Mouse (Mus musculus): ENCODE data around the gene Hivep2.

The Hivep2 gene

GRCm38 (mm10) chr10:14144840-14145239 lies 179.0 kb downstream of the Hivep2 start:
- DNase-seq (ENCODE audit: inconsistent ontology term), result no peak

DNA sequence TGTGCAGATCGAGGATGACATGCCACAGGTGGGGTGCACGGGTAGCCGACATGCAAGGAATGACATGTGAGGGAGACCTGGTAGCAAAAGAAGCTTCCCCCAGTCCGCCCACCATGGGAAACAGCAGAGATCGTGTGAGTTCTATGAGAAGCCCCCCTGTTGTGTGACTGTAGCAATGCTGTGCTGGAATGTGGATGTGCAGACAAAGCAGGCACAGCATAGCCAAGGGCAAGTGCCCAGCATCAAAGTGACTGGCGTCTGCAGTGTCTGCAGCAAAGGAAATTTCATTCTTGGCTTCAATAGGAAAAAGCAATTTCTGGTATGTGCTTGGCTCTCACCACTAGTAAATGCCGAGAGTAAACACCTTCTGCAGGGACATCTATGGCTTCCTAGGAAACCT lies 199.0 kb downstream of the Hivep2 start:
- peak; percentile 79 for DNase-seq (ENCODE audit: inconsistent ontology term)

DNA sequence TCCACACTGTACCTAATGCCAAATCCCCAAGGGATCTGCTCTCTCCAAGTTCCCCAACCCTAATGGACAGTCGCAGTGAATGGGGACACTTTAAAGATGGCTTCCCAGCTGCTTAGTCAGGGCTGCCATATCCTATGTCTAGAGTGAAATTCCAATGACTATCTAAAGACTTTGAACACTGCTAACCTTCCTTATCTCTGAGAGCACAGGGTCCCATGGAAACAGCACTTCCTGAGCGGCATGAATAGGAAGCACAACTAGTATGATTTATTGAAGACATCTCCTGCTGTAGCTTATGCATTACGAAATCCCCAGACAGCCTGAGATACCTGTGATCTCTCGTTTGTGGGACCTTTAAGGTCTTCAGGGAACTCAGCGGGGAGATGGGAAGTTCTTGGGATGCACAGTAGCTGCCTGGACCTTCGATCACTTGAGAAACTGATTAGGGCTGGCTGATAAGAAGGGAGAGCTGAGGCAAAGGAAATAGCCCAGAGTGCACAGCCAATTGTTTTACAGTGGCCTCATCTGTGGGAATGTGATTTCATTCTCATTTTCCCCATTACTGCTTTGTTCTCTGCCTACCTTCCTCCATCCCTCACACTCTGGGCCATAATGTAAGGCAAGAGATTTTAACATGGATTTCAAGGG lies 202.4 kb downstream of the Hivep2 start:
- no peak for DNase-seq (ENCODE audit: inconsistent ontology term)

GRCm38 (mm10) chr10:14168869-14169566 lies 203.1 kb downstream of the Hivep2 start:
- no peak for DNase-seq (ENCODE audit: inconsistent ontology term)

DNA sequence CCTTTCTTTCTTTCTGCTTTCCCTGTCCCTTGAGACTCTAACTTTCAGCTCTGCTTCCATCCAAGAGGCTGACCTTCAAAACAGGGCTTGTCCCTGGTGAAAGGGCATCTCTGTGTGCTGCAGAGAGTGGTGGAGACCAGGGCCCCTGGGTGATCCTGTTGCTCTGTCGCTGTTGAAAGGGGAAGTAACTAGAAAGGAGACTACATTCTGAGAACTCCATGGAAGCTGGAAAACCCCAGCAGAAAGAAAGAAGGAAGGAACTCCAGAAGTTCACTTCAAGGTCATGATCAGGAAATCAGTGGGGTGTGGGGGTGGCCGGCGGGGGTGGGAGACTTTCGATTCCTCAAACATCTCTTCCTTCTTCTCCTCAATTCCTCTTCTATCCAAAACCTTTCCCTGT lies 208.2 kb downstream of the Hivep2 start:
- no peak for DNase-seq (ENCODE audit: inconsistent ontology term)

DNA sequence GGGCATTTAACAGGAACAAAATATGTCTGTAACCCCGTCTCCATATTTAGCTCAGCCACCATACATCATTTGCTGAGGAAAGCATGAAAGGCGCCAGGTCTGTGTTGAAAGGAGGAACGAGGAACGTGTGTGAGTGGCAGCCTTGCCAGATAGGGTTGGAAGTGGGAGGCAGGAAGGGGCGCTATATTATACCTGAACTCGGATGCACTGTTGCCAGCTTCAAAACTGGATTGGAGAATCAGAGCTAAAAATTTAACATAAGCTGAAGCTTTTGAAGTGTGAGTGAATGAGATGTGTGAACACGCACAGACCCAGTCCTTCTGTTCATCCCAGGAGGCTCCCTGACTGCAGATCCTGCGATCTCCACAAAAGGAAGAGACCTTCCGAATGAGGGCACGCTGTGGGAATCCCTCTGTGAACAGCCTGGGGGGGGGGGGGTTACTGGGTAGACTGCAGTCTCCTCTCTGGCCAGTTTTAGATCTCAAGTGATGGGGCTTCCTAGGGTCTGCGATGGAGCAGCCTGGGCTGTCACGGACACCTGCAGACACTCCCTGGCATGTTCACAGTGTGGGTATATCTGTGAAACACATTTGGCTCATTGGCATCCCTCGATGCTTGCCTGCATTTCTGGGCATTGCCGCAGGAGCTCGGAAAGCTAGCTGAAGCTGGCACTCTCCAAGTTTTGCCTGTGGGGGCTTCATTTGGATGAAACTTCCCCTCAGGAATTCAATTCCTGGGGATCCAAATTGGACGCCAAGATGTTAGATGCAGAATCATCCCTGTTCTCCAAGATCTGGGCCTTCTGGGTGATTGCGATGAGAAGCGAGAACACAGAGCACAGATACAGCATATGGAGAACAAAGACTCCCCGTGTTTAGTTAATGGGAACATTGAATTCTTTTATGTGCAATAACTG lies 213.8 kb downstream of the Hivep2 start:
- DNase-seq (ENCODE audit: inconsistent ontology term), result no peak

GRCm38 (mm10) chr10:14186352-14186976 lies 220.6 kb downstream of the Hivep2 start:
- no peak for DNase-seq (ENCODE audit: inconsistent ontology term)

GRCm38 (mm10) chr10:14189050-14189449 lies 223.2 kb downstream of the Hivep2 start:
- peak; percentile 70 for DNase-seq (ENCODE audit: inconsistent ontology term)

- no peak for DNase-seq (ENCODE audit: inconsistent ontology term)
Observed at GRCm38 (mm10) chr10:14191202-14191601, 225.3 kb downstream of the Hivep2 start.

DNA sequence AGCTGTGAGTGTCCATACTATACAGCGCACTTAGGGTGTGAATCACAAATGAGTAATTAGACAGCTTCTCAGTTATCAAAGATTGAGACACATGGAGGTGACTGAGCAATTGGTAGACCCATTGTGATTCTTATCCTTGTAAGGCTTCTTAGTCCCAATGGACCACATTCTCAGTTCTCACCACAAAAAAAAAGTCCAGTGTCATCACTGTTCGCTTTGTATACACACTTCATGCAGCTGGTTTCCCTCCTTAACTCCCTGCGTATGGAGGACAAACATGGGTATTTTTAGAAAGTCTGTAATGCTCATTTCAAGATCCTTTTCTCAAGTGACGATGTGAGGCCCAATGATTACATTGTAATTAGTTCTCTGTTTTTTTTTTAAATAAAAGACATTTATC lies 226.3 kb downstream of the Hivep2 start:
- no peak for DNase-seq (ENCODE audit: inconsistent ontology term)

DNA sequence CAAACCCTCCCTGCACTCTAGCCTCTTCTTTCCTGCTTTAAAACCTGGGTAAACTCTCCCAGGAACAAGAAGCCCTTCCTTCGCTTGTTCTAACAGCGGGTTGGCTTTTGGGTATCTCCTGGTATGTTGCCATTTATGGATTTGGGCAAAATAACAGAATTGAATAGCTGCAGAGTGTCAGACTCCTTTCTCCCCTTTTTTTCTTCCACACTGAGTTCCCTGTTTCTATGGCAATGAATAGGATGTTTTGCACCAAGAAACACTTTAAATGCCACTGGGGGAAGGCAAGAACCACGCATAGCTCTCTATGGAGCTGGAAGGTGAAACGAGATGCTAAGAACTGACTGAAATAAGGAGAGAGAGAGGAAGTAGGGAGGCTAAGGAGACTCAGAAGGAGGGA lies 227.8 kb downstream of the Hivep2 start:
- DNase-seq (ENCODE audit: inconsistent ontology term), result no peak

- DNase-seq (ENCODE audit: inconsistent ontology term), result no peak
Observed at GRCm38 (mm10) chr10:14195778-14196650, 230.1 kb downstream of the Hivep2 start.

DNA sequence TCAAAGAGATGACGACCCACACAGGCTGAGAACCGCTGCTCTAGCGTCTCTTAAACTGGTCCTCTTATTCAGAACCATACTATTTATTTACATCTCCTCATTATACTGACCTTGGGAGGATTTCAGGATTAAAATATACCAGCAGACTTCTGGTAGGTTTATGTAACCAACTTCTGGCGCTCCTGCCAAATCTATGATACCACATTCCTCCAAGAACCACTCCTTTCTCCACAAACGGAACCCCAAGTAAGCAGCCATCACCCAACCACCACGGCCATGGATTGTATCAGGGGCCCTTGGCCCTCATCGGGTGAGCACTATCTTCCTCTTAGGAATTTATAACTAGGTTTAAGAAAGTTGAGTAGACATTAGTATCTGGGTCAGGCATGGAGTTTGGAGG lies 230.9 kb downstream of the Hivep2 start:
- DNase-seq (ENCODE audit: inconsistent ontology term), result no peak

DNA sequence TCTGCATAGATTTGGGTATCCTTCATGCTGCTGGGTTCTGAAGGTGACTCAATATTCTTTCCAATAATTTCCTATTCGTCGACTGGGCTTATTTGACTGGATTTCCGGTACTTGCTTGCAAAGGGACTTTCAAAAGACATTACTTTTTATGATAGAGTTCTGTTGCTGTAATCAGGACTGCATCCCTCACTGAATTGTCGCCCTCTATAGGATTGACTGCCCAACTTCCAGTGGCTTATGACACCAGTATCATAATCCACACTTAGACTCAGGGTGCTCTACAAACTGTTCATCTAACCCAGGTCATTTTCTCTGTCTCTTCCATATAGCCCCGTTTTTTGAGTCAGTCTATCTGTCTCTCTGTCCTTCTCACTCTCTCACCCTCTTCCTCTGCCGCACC lies 231.4 kb downstream of the Hivep2 start:
- DNase-seq (ENCODE audit: inconsistent ontology term), result no peak

DNA sequence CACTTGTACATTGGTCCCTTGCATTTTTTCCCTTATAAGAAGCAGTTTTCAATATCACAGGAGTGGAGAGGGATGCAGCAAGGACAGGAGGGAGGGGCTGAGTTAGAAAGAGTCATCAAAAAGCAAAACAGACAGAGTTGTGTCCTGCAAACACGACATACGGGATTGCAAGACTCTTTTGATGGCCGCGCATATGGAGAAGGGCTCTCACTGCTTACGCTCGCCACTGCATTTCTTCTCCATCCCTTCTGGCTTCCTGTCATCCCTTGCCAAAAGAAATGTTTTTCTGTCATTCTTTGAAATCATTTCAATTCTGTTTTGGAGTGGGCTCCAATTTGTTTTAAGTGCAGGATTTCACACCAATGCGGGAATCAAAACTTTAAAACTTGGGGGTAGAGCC lies 233.5 kb downstream of the Hivep2 start:
- DNase-seq (ENCODE audit: inconsistent ontology term), result no peak

- peak; percentile 36 for DNase-seq (ENCODE audit: inconsistent ontology term)
Observed at GRCm38 (mm10) chr10:14200310-14200709, 234.4 kb downstream of the Hivep2 start.
